ENCODE assay signal across 12 mouse cellular contexts in the genomic region with DNA sequence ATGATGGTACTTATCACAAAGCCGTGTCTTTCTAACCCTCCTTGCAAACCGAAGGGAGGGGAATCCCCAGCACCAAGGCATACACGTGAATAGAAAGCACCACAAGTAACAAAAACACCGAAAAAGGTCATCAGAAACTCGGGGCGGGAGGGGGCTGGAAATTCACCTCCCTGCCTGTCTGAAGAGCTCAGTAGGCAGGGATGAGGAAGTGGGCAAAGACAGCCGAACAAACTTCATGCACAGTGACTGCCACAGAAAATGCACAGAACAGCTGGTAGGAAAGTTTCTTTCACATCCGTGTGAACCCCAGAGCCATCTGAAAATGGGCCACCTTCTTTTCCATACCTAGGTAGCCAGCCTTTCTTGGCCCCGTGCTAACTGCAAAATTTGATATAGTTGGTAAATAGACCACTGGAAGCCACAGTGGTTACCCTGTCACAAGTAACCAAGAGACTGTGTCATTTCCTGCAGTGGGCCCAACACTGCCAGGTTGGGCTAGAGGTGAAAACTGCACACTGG.
DNase-seq lines count a peak whose midpoint lies in the region; ATAC-seq and TF ChIP-seq lines count a peak whose summit lies in the region.
"Had no signal": no experiment of that assay in that cellular context is flagged by ENCODE, and none has a peak within 500 bp of the region (broad histone marks: within the 10 kb centered on the region; RNA-seq: fewer than 3 reads in every experiment).

No protein-coding gene starts in this region.

- 91% methylated on average over 9 of the region's 9 CpGs for WGBS in forebrain, embryonic 10.5 days
- 88% methylated on average over 9 of the region's 9 CpGs for WGBS in forebrain, embryonic 14.5 days
- WGBS in macrophage (ENCODE audit: missing documents): 3% methylated on average over 9 of the region's 9 CpGs

- TF ChIP-seq CTCF in layer of hippocampus, adult 2 months (conservative IDR thresholded peaks at IDR 0.05): no peak

- H3K4me2 ChIP-seq in forebrain, embryonic 14.5 days (ENCODE audit: low read length): no peak overlapping the region
- H3K4me2 ChIP-seq: hindbrain, embryonic 14.5 days; liver, embryonic 13.5 days had no signal

- no peak for ATAC-seq in forebrain, embryonic 14.5 days
- ATAC-seq in CD4-positive, CD25-positive, alpha-beta regulatory T cell, adult 4 months: peak; percentile 82

- H3K9ac ChIP-seq in forebrain, embryonic 14.5 days (ENCODE audit: low read length): no peak overlapping the region
- H3K9ac ChIP-seq: hindbrain, embryonic 14.5 days; liver, embryonic 13.5 days had no signal

- H3K27ac ChIP-seq in forebrain, embryonic 10.5 days: peak overlapping the region; percentile 67; the same call in 1 of the 2 replicates
- H3K27ac ChIP-seq in forebrain, embryonic 14.5 days (ENCODE audit: low read depth, low read length): no peak overlapping the region
- peak overlapping the region; percentile 56 for H3K27ac ChIP-seq in macrophage
- H3K27ac ChIP-seq in layer of hippocampus, adult 2 months: no peak overlapping the region
- H3K27ac ChIP-seq: hindbrain, embryonic 14.5 days; liver, embryonic 13.5 days had no signal

- H3K4me1 ChIP-seq in forebrain, embryonic 10.5 days: peaks cover 34% of the 10 kb centered on the region
- no peaks in the 10 kb centered on the region for H3K4me1 ChIP-seq in forebrain, embryonic 14.5 days (ENCODE audit: control insufficient read depth, insufficient read depth, low read length)

- H3K79me2 ChIP-seq in macrophage (ENCODE audit: inconsistent target): no peaks in the 10 kb centered on the region

- no peaks in the 10 kb centered on the region for H3K27me3 ChIP-seq in forebrain, embryonic 10.5 days (ENCODE audit: poor library complexity, severe bottlenecking)
- H3K27me3 ChIP-seq in forebrain, embryonic 14.5 days (replicated peaks; ENCODE audit: control insufficient read depth, insufficient read depth, low read length): no peaks in the 10 kb centered on the region
- H3K27me3 ChIP-seq: liver, embryonic 13.5 days had no signal

- no peak overlapping the region for H3K4me3 ChIP-seq in forebrain, embryonic 10.5 days
- no peak overlapping the region for H3K4me3 ChIP-seq in forebrain, embryonic 14.5 days (ENCODE audit: low read depth, low read length)
- no peak overlapping the region for H3K4me3 ChIP-seq in macrophage (ENCODE audit: inconsistent target)
- no peak overlapping the region for H3K4me3 ChIP-seq in layer of hippocampus, adult 2 months
- H3K4me3 ChIP-seq: liver, embryonic 13.5 days had no signal

- H3K9me3 ChIP-seq in forebrain, embryonic 10.5 days: no peaks in the 10 kb centered on the region
- H3K9me3 ChIP-seq in forebrain, embryonic 14.5 days (replicated peaks; ENCODE audit: control insufficient read depth, low read length): no peaks in the 10 kb centered on the region
- H3K9me3 ChIP-seq: liver, embryonic 13.5 days had no signal

- no peak for DNase-seq in forebrain, embryonic 10.5 days (ENCODE audit: extremely low spot score, low spot score)
- DNase-seq in forebrain, embryonic 14.5 days (ENCODE audit: low spot score): no peak
- peak; percentile 95 for DNase-seq in spleen, postnatal 36 days (ENCODE audit: low spot score in 2 of 2)
- DNase-seq in layer of hippocampus, adult 18-20 months (ENCODE audit: low spot score in 2 of 2): no peak
- no peak for DNase-seq in layer of hippocampus, adult 2 months (ENCODE audit: low spot score in 2 of 2)
- no peak for DNase-seq in urinary bladder, adult 2 months (ENCODE audit: low spot score)
- DNase-seq: cerebellum, adult 2 months; gastrocnemius, postnatal 10 days; liver, embryonic 13.5 days had no signal

- H3K36me3 ChIP-seq in forebrain, embryonic 10.5 days (replicated peaks): no peaks in the 10 kb centered on the region
- no peaks in the 10 kb centered on the region for H3K36me3 ChIP-seq in forebrain, embryonic 14.5 days (ENCODE audit: control insufficient read depth, insufficient read depth, low read length)
- H3K36me3 ChIP-seq in macrophage (ENCODE audit: inconsistent target): no peaks in the 10 kb centered on the region
- H3K36me3 ChIP-seq: liver, embryonic 13.5 days had no signal

Comparison
In these comparisons a context has a peak if more than half of its experiments do, and no peak if none do; other contexts are left out.
1. H3K27ac ChIP-seq: peak in forebrain, embryonic 10.5 days (single experiment) and macrophage (single experiment); none in forebrain, embryonic 14.5 days (single experiment) and layer of hippocampus, adult 2 months (single experiment).
2. DNase-seq: peak in spleen, postnatal 36 days (2 of 2); none in forebrain, embryonic 10.5 days (single experiment), forebrain, embryonic 14.5 days (single experiment), layer of hippocampus, adult 18-20 months (0 of 2), layer of hippocampus, adult 2 months (0 of 2) and urinary bladder, adult 2 months (single experiment).